Mouse (Mus musculus): ENCODE data around the gene Gm45713. TPM values are rescaled to one million over a fixed set of nuclear protein-coding genes. Genes with fewer than 3 reads are reported as not detected.

Gene Gm45713
- polyA plus RNA-seq, 1 experiment, result 0.08 TPM

- H3K27ac ChIP-seq (ENCODE audit: insufficient read depth, low read length), result no peak overlapping the region
- H3K4me1 ChIP-seq (ENCODE audit: control insufficient read depth, insufficient read depth, low read length), result no peaks in the 10 kb centered on the region; the same call in 1 of the 2 replicates
- TF ChIP-seq POLR2A (IDR thresholded peaks at IDR 0.05; ENCODE audit: extremely low read depth, insufficient read depth, low read length), result no peak
- no peak for TF ChIP-seq CTCF (IDR thresholded peaks at IDR 0.05; ENCODE audit: extremely low read depth, insufficient read depth, low read length)
- H3K4me3 ChIP-seq (ENCODE audit: insufficient read depth, low read length), result no peak overlapping the region
Observed at GRCm38 (mm10) chr7:45088597-45088996, 47.4 kb downstream of the Gm45713 start.

- Histone ChIP-seq H3K4me3 (ENCODE audit: insufficient read depth, low read length) (no peak overlapping the region), H3K4me1 (ENCODE audit: control insufficient read depth, insufficient read depth, low read length) (no peaks in the 10 kb centered on the region; the same call in 1 of the 2 replicates), H3K27ac (ENCODE audit: insufficient read depth, low read length) (no peak overlapping the region)
- TF ChIP-seq POLR2A (IDR thresholded peaks at IDR 0.05; ENCODE audit: extremely low read depth, insufficient read depth, low read length) (no peak), CTCF (IDR thresholded peaks at IDR 0.05; ENCODE audit: extremely low read depth, insufficient read depth, low read length) (no peak)
Observed at GRCm38 (mm10) chr7:45086084-45086483, 49.9 kb downstream of the Gm45713 start.

- Histone ChIP-seq H3K4me3 (ENCODE audit: insufficient read depth, low read length) (no peak overlapping the region), H3K4me1 (ENCODE audit: control insufficient read depth, insufficient read depth, low read length) (no peaks in the 10 kb centered on the region), H3K27ac (ENCODE audit: insufficient read depth, low read length) (peak overlapping the region; percentile 13; the same call in 1 of the 2 replicates)
- TF ChIP-seq POLR2A (IDR thresholded peaks at IDR 0.05; ENCODE audit: extremely low read depth, insufficient read depth, low read length), result no peak
- no peak for TF ChIP-seq CTCF (IDR thresholded peaks at IDR 0.05; ENCODE audit: extremely low read depth, insufficient read depth, low read length)
Observed at GRCm38 (mm10) chr7:45083300-45083890, 52.6 kb downstream of the Gm45713 start.

- H3K4me3 ChIP-seq (ENCODE audit: insufficient read depth, low read length), result no peak overlapping the region
- no peak for TF ChIP-seq CTCF (IDR thresholded peaks at IDR 0.05; ENCODE audit: extremely low read depth, insufficient read depth, low read length)
- no peak for TF ChIP-seq POLR2A (IDR thresholded peaks at IDR 0.05; ENCODE audit: extremely low read depth, insufficient read depth, low read length)
- peak overlapping the region; percentile 13 for H3K27ac ChIP-seq (ENCODE audit: insufficient read depth, low read length)
- H3K4me1 ChIP-seq (ENCODE audit: control insufficient read depth, insufficient read depth, low read length), result no peaks in the 10 kb centered on the region
Observed at GRCm38 (mm10) chr7:45082401-45083299, 53.4 kb downstream of the Gm45713 start.

GRCm38 (mm10) chr7:45081016-45081415, 55.0 kb downstream of the Gm45713 start:
- H3K4me3 ChIP-seq (ENCODE audit: insufficient read depth, low read length), result no peak overlapping the region
- TF ChIP-seq POLR2A (IDR thresholded peaks at IDR 0.05; ENCODE audit: extremely low read depth, insufficient read depth, low read length), result no peak
- no peak for TF ChIP-seq CTCF (IDR thresholded peaks at IDR 0.05; ENCODE audit: extremely low read depth, insufficient read depth, low read length)
- H3K4me1 ChIP-seq (ENCODE audit: control insufficient read depth, insufficient read depth, low read length), result no peaks in the 10 kb centered on the region
- H3K27ac ChIP-seq (ENCODE audit: insufficient read depth, low read length), result no peak overlapping the region

GRCm38 (mm10) chr7:45079856-45080255, 56.2 kb downstream of the Gm45713 start:
- H3K4me3 ChIP-seq (ENCODE audit: insufficient read depth, low read length), result no peak overlapping the region
- TF ChIP-seq CTCF (IDR thresholded peaks at IDR 0.05; ENCODE audit: extremely low read depth, insufficient read depth, low read length) (peak; percentile 89), POLR2A (IDR thresholded peaks at IDR 0.05; ENCODE audit: extremely low read depth, insufficient read depth, low read length) (no peak)
- no peak overlapping the region for H3K27ac ChIP-seq (ENCODE audit: insufficient read depth, low read length)
- H3K4me1 ChIP-seq (ENCODE audit: control insufficient read depth, insufficient read depth, low read length), result no peaks in the 10 kb centered on the region

- Histone ChIP-seq H3K27ac (ENCODE audit: insufficient read depth, low read length) (no peak overlapping the region), H3K4me3 (ENCODE audit: insufficient read depth, low read length) (no peak overlapping the region), H3K4me1 (ENCODE audit: control insufficient read depth, insufficient read depth, low read length) (no peaks in the 10 kb centered on the region)
- TF ChIP-seq CTCF (IDR thresholded peaks at IDR 0.05; ENCODE audit: extremely low read depth, insufficient read depth, low read length), result peak; percentile 62
- TF ChIP-seq POLR2A (IDR thresholded peaks at IDR 0.05; ENCODE audit: extremely low read depth, insufficient read depth, low read length), result no peak
Observed at GRCm38 (mm10) chr7:45078513-45078912, 57.5 kb downstream of the Gm45713 start.

GRCm38 (mm10) chr7:45077829-45078228, 58.2 kb downstream of the Gm45713 start:
- TF ChIP-seq POLR2A (IDR thresholded peaks at IDR 0.05; ENCODE audit: extremely low read depth, insufficient read depth, low read length) (no peak), CTCF (IDR thresholded peaks at IDR 0.05; ENCODE audit: extremely low read depth, insufficient read depth, low read length) (no peak)

GRCm38 (mm10) chr7:45077322-45077721, 58.7 kb downstream of the Gm45713 start:
- Histone ChIP-seq H3K4me3 (ENCODE audit: insufficient read depth, low read length) (no peak overlapping the region), H3K27ac (ENCODE audit: insufficient read depth, low read length) (no peak overlapping the region), H3K4me1 (ENCODE audit: control insufficient read depth, insufficient read depth, low read length) (no peaks in the 10 kb centered on the region)
- TF ChIP-seq POLR2A (IDR thresholded peaks at IDR 0.05; ENCODE audit: extremely low read depth, insufficient read depth, low read length), result no peak
- TF ChIP-seq CTCF (IDR thresholded peaks at IDR 0.05; ENCODE audit: extremely low read depth, insufficient read depth, low read length), result no peak

More at GRCm38 (mm10) chr7:45077829-45078228, 58.2 kb downstream of the Gm45713 start:
- no peaks in the 10 kb centered on the region for H3K4me1 ChIP-seq (ENCODE audit: control insufficient read depth, insufficient read depth, low read length)
- no peak overlapping the region for H3K27ac ChIP-seq (ENCODE audit: insufficient read depth, low read length)
- H3K4me3 ChIP-seq (ENCODE audit: insufficient read depth, low read length), result no peak overlapping the region
